Mouse (Mus musculus) liver, adult 2 months (tissue): ENCODE results near the gene Mtmr6. TPM values are rescaled to one million over a fixed set of nuclear protein-coding genes. Genes with fewer than 3 reads are reported as not detected.

Experiments
- DNase-seq: peaks from one replicate; pipeline ENCODE4 v3.0.0-alpha.2; 2011; ENCODE audit warnings: low read depth, low spot score; ENCODE audit errors: extremely low read depth
- H3K27ac ChIP-seq: fragments of 200-500 bp; replicated peaks from 2 replicates; pipeline ENCODE4 v1.5.1; 2012; ENCODE audit warnings: low read depth, mild to moderate bottlenecking, control low read depth, inconsistent platforms, low read length; ENCODE audit not compliant: insufficient read depth
- H3K27me3 ChIP-seq: fragments of 200-500 bp; 2 replicates; pipeline ENCODE4 v1.6.1; 2012; ENCODE audit warnings: mild to moderate bottlenecking, moderate library complexity, low read length, inconsistent platforms; ENCODE audit not compliant: control insufficient read depth, insufficient read depth
- H3K36me3 ChIP-seq: fragments of 200-500 bp; 2 replicates; pipeline ENCODE4 v1.6.1; 2012; ENCODE audit warnings: low read length, inconsistent platforms; ENCODE audit not compliant: control insufficient read depth, insufficient read depth
- H3K4me1 ChIP-seq: fragments of 200-500 bp; 2 replicates; pipeline ENCODE4 v1.6.1; 2011; ENCODE audit warnings: low read length; ENCODE audit not compliant: control insufficient read depth, insufficient read depth
- H3K4me3 ChIP-seq: fragments of 200-500 bp; 2 replicates; pipeline ENCODE4 v1.5.1; 2011; ENCODE audit warnings: low read depth, mild to moderate bottlenecking, control low read depth, low read length, moderate library complexity; ENCODE audit not compliant: insufficient read depth
- H3K79me2 ChIP-seq: fragments of 200-500 bp; 2 replicates; pipeline ENCODE4 v1.6.1; 2012; ENCODE audit warnings: inconsistent platforms, mild to moderate bottlenecking, low read length, moderate library complexity; ENCODE audit not compliant: control insufficient read depth, insufficient read depth
- H3K9ac ChIP-seq: fragments of 200-500 bp; 2 replicates; pipeline ENCODE4 v1.6.1; 2012; ENCODE audit warnings: low read depth, mild to moderate bottlenecking, control low read depth, inconsistent platforms, low read length
- CTCF ChIP-seq: fragments of 200-500 bp; IDR thresholded peaks from 2 replicates; pipeline ENCODE4 v1.5.1; 2011; ENCODE audit warnings: low read depth, low read length, control low read depth
- POLR2A ChIP-seq: fragments of 200-500 bp; IDR thresholded peaks from 2 replicates; pipeline ENCODE4 v1.6.1; 2011; ENCODE audit warnings: low read length, control low read depth; ENCODE audit not compliant: insufficient read depth; ENCODE audit errors: extremely low read depth
- WGBS: fragments of 180-500 bp; shearing (Covaris S2); methylation state at CpG from one replicate; pipeline ENCODE4 v1.1.7; 2018; 5-methylcytosine and 5-hydroxymethylcytosine counted together
- polyA plus RNA-seq: library from polyadenylated mRNA; depleted of rRNA; stranded (reverse); fragments of >200 nt; gene quantifications from 2 replicates; pipeline ENCODE4 v1.2.3, GENCODE M21; 2012; rRNA removed
- total RNA-seq: library from RNA; depleted of rRNA; stranded (reverse); fragments of >200 nt; gene quantifications from 2 replicates; pipeline ENCODE4 v1.2.3, GENCODE M21; 2014; rRNA removed

The Mtmr6 gene
- total RNA-seq: 19.1 and 22.7 TPM in 2 replicates
- 5.9 and 6.4 TPM in 2 replicates for polyA plus RNA-seq

GRCm38 (mm10) chr14:60264990-60265876 lies at the start of gene Mtmr6:
Mtmr6 (plus strand) TSS chr14:60265228.
- H3K4me3 ChIP-seq: peak within 1 kb of the TSS; percentile 91
- WGBS: 2% methylated on average over 51 of the region's 51 CpGs
- no peaks in the 10 kb centered on the region for H3K4me1 ChIP-seq
- H3K79me2 ChIP-seq: peaks cover 11% of the 10 kb centered on the region
- no peaks in the 10 kb centered on the region for H3K36me3 ChIP-seq
- peak within 1 kb of the TSS; percentile 66 for H3K27ac ChIP-seq
- H3K27me3 ChIP-seq: no peaks in the 10 kb centered on the region
- peak within 1 kb of the TSS; percentile 89 for H3K9ac ChIP-seq
- DNase-seq: peak; percentile 97
- peak; percentile 95 for TF ChIP-seq CTCF
- 0 out of 2 replicates have a peak, but pooled peaks have one; percentile 46 for TF ChIP-seq POLR2A

DNA sequence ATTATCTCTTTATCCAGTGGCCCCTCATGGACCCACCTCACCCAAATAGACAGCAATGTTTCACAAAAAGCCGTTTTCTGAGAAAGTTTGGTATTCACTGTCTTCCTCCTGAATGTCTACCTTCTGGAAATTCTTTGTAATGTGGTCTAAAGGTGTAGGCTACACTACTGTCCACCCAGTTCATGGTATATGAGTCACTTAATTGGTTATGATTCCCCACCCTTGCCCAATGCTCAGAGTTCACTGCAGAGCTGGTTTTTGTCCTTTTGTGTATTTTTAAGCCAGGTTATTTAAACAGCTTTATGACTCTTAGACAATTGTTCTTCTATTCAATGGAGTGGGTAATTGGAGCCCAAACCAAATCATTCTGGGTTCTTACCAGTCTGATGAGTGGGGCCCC lies 48.9 kb upstream of the Mtmr6 start:
- H3K79me2 ChIP-seq: no peaks in the 10 kb centered on the region
- no peak overlapping the region for H3K27ac ChIP-seq
- no peaks in the 10 kb centered on the region for H3K4me1 ChIP-seq
- H3K36me3 ChIP-seq: peaks cover 18% of the 10 kb centered on the region
- H3K4me3 ChIP-seq: no peak overlapping the region
- WGBS: 100% methylated on average over 1 of the region's 1 CpGs
- no peak for DNase-seq
- TF ChIP-seq POLR2A: no peak
- no peak for TF ChIP-seq CTCF
- H3K9ac ChIP-seq: no peak overlapping the region
- no peaks in the 10 kb centered on the region for H3K27me3 ChIP-seq

DNA sequence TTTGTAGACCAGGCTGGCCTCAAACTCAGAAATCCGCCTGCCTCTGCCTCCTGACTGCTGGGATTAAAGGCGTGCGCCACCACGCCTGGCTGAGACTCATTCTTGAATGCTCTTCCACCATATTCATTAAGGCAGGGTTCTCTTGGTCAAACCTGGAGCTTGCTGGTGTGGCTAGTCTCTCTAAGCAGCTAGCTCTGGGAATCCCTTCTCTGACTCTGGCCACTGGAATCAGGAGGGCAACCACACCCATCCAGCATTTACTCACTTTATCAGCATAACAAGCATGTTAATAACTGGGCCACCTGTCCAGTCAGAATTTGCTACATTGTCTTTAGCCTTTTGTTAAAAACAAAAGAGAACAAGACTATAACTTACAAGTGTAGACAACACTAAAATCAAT lies 47.4 kb upstream of the Mtmr6 start:
- Histone ChIP-seq H3K79me2 (no peaks in the 10 kb centered on the region), H3K36me3 (peaks cover 25% of the 10 kb centered on the region), H3K4me1 (no peaks in the 10 kb centered on the region), H3K27me3 (no peaks in the 10 kb centered on the region), H3K4me3 (no peak overlapping the region), H3K9ac (no peak overlapping the region), H3K27ac (no peak overlapping the region)
- TF ChIP-seq POLR2A: no peak
- TF ChIP-seq CTCF: no peak
- DNase-seq: no peak
- 100% methylated on average over 4 of the region's 4 CpGs for WGBS

- no peak for TF ChIP-seq CTCF
- TF ChIP-seq POLR2A: no peak
- no peaks in the 10 kb centered on the region for H3K79me2 ChIP-seq
- no peaks in the 10 kb centered on the region for H3K27me3 ChIP-seq
- 91% methylated on average over 10 of the region's 10 CpGs for WGBS
- no peak overlapping the region for H3K4me3 ChIP-seq
- H3K36me3 ChIP-seq: peaks cover 29% of the 10 kb centered on the region
- no peaks in the 10 kb centered on the region for H3K4me1 ChIP-seq
- H3K9ac ChIP-seq: no peak overlapping the region
- H3K27ac ChIP-seq: no peak overlapping the region
- no peak for DNase-seq
These were observed 45.1 kb upstream of the Mtmr6 start for GRCm38 (mm10) chr14:60219886-60220285.

- no peak for TF ChIP-seq POLR2A
- TF ChIP-seq CTCF: no peak
- WGBS: 84% methylated on average over 3 of the region's 3 CpGs
- H3K4me3 ChIP-seq: no peak overlapping the region
- no peaks in the 10 kb centered on the region for H3K4me1 ChIP-seq
- H3K27me3 ChIP-seq: no peaks in the 10 kb centered on the region
- no peak overlapping the region for H3K9ac ChIP-seq
- no peaks in the 10 kb centered on the region; the same call in 1 of the 2 replicates for H3K79me2 ChIP-seq
- no peak for DNase-seq
- no peak overlapping the region for H3K27ac ChIP-seq
- peaks cover 40% of the 10 kb centered on the region for H3K36me3 ChIP-seq
These were observed 26.5 kb upstream of the Mtmr6 start for GRCm38 (mm10) chr14:60238551-60238950.

DNA sequence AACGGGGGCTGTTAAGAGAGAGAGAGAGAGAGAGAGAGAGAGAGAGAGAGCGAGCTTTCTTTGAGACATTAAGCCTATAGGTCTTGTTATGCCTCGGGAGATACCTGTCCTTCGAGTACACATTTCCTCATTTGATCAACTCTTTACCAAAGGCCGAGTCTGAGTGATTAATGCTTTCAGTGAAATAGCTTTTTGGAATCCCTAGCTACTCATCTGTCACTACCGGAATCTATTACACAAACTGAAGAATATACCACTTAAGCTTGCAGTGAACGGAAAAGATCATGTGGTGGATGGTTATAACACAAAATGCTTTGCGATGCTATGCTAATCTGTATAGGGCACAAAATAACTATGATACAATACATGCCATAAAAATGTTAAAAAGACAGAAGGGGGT lies 14.7 kb upstream of the Mtmr6 start:
- Histone ChIP-seq H3K79me2 (peaks cover 13% of the 10 kb centered on the region; the same call in 1 of the 2 replicates), H3K4me3 (peak overlapping the region; percentile 97; the same call in 1 of the 2 replicates), H3K4me1 (peaks cover 8% of the 10 kb centered on the region), H3K27me3 (no peaks in the 10 kb centered on the region), H3K36me3 (0 out of 2 replicates have a peak, but pooled peaks cover under 1% of the 10 kb centered on the region), H3K27ac (no peak overlapping the region), H3K9ac (no peak overlapping the region)
- WGBS: 5% methylated on average over 8 of the region's 8 CpGs
- TF ChIP-seq CTCF (no peak), POLR2A (no peak)
- peak; percentile 10 for DNase-seq
